Mouse (Mus musculus) E14TG2a.4 (cell line): ENCODE measurements around the gene Fndc3a.

ENCODE experiments used
- CTCF ChIP-seq: conservative IDR thresholded peaks from 2 replicates; pipeline ENCODE4 v1.5.1; 2014; ENCODE audit warnings: low read length
- NANOG ChIP-seq: IDR thresholded peaks from 2 replicates; pipeline ENCODE4 v1.6.1; 2014; ENCODE audit warnings: borderline replicate concordance, low read length, mixed read lengths
- POU5F1 ChIP-seq: IDR thresholded peaks from 2 replicates; pipeline ENCODE4 v1.6.1; 2014; ENCODE audit warnings: low read length, borderline replicate concordance

- no peak for TF ChIP-seq CTCF
- TF ChIP-seq NANOG = no peak
- TF ChIP-seq POU5F1 = no peak
Measured at GRCm38 (mm10) chr14:72594191-72594590, 115.6 kb downstream of the Fndc3a start.
